Mouse (Mus musculus): ENCODE measurements around the gene Bbs9.

GRCm38 (mm10) chr9:22443157-22443556 lies 32.4 kb upstream of the Bbs9 start:
- TF ChIP-seq CTCF (IDR thresholded peaks at IDR 0.05; ENCODE audit: low read depth) (no peak), EP300 (optimal IDR thresholded peaks at IDR 0.05) (no peak)
